Mouse (Mus musculus): ENCODE data around the gene Bves. TPM values are rescaled to one million over a fixed set of nuclear protein-coding genes. Genes with fewer than 3 reads are reported as not detected.

Gene Bves
- polyA plus RNA-seq, 1 experiment from 2014 or later = 0.21 TPM

- Histone ChIP-seq H3K27ac (replicated peaks) (no peak overlapping the region), H3K4me3 (replicated peaks) (no peak overlapping the region), H3K36me3 (replicated peaks) (no peaks in the 10 kb centered on the region), H3K4me1 (replicated peaks) (no peaks in the 10 kb centered on the region), H3K27me3 (no peaks in the 10 kb centered on the region), H3K9ac (no peak overlapping the region), H3K4me2 (no peak overlapping the region), H3K9me3 (replicated peaks) (no peaks in the 10 kb centered on the region)
- WGBS (ENCODE audit: insufficient replicate concordance) = 73% methylated on average over 6 of the region's 6 CpGs
- no peak for ATAC-seq (ENCODE audit: insufficient read depth)
These were observed 20.5 kb downstream of the Bves start for GRCm38 (mm10) chr10:45356091-45356490.

- no peak for ATAC-seq (ENCODE audit: insufficient read depth)
- Histone ChIP-seq H3K27ac (replicated peaks) (no peak overlapping the region), H3K4me2 (no peak overlapping the region), H3K4me1 (replicated peaks) (no peaks in the 10 kb centered on the region), H3K4me3 (replicated peaks) (no peak overlapping the region), H3K9me3 (replicated peaks) (no peaks in the 10 kb centered on the region), H3K36me3 (replicated peaks) (no peaks in the 10 kb centered on the region), H3K9ac (no peak overlapping the region), H3K27me3 (no peaks in the 10 kb centered on the region)
- 42% methylated on average over 5 of the region's 5 CpGs for WGBS (ENCODE audit: insufficient replicate concordance)
These were observed 27.8 kb downstream of the Bves start for GRCm38 (mm10) chr10:45363396-45363795.

GRCm38 (mm10) chr10:45366987-45367705 lies 31.6 kb downstream of the Bves start:
- Histone ChIP-seq H3K4me2 (no peak overlapping the region), H3K4me1 (replicated peaks) (no peaks in the 10 kb centered on the region), H3K36me3 (replicated peaks) (no peaks in the 10 kb centered on the region), H3K4me3 (replicated peaks) (no peak overlapping the region), H3K9me3 (replicated peaks) (no peaks in the 10 kb centered on the region), H3K9ac (no peak overlapping the region), H3K27me3 (no peaks in the 10 kb centered on the region), H3K27ac (replicated peaks) (no peak overlapping the region)
- ATAC-seq (ENCODE audit: insufficient read depth) = no peak
- 66% methylated on average over 17 of the region's 17 CpGs for WGBS (ENCODE audit: insufficient replicate concordance)

GRCm38 (mm10) chr10:45369639-45370038 lies 34.1 kb downstream of the Bves start:
- H3K4me1 ChIP-seq (replicated peaks) = no peaks in the 10 kb centered on the region
- H3K27me3 ChIP-seq = no peaks in the 10 kb centered on the region
- no peak overlapping the region for H3K27ac ChIP-seq (replicated peaks)
- no peaks in the 10 kb centered on the region for H3K9me3 ChIP-seq (replicated peaks)
- no peak overlapping the region for H3K9ac ChIP-seq
- H3K4me3 ChIP-seq (replicated peaks) = no peak overlapping the region
- 60% methylated on average over 3 of the region's 3 CpGs for WGBS (ENCODE audit: insufficient replicate concordance)
- H3K4me2 ChIP-seq = no peak overlapping the region
- no peak for ATAC-seq (ENCODE audit: insufficient read depth)
- no peaks in the 10 kb centered on the region for H3K36me3 ChIP-seq (replicated peaks)

- H3K36me3 ChIP-seq (replicated peaks) = no peaks in the 10 kb centered on the region
- no peak overlapping the region for H3K9ac ChIP-seq
- no peak overlapping the region for H3K27ac ChIP-seq (replicated peaks)
- no peaks in the 10 kb centered on the region for H3K9me3 ChIP-seq (replicated peaks)
- no peaks in the 10 kb centered on the region for H3K27me3 ChIP-seq
- 73% methylated on average over 2 of the region's 2 CpGs for WGBS (ENCODE audit: insufficient replicate concordance)
- no peaks in the 10 kb centered on the region for H3K4me1 ChIP-seq (replicated peaks)
- ATAC-seq (ENCODE audit: insufficient read depth) = no peak
- H3K4me3 ChIP-seq (replicated peaks) = no peak overlapping the region
- no peak overlapping the region for H3K4me2 ChIP-seq
These were observed 35.0 kb downstream of the Bves start for GRCm38 (mm10) chr10:45370545-45370944.

- ATAC-seq (ENCODE audit: insufficient read depth) = no peak
- H3K9me3 ChIP-seq (replicated peaks) = no peaks in the 10 kb centered on the region
- no peaks in the 10 kb centered on the region for H3K36me3 ChIP-seq (replicated peaks)
- no peak overlapping the region for H3K9ac ChIP-seq
- 49% methylated on average over 4 of the region's 4 CpGs for WGBS (ENCODE audit: insufficient replicate concordance)
- no peak overlapping the region for H3K27ac ChIP-seq (replicated peaks)
- H3K4me1 ChIP-seq (replicated peaks) = peaks cover 4% of the 10 kb centered on the region; the same call in 1 of the 2 replicates
- H3K4me2 ChIP-seq = no peak overlapping the region
- H3K4me3 ChIP-seq (replicated peaks) = no peak overlapping the region
- H3K27me3 ChIP-seq = no peaks in the 10 kb centered on the region
These were observed 37.6 kb downstream of the Bves start for GRCm38 (mm10) chr10:45372994-45373692.

- no peak overlapping the region for H3K27ac ChIP-seq (replicated peaks)
- H3K27me3 ChIP-seq = no peaks in the 10 kb centered on the region
- H3K4me3 ChIP-seq (replicated peaks) = no peak overlapping the region
- H3K9ac ChIP-seq = no peak overlapping the region
- no peaks in the 10 kb centered on the region for H3K9me3 ChIP-seq (replicated peaks)
- H3K36me3 ChIP-seq (replicated peaks) = peaks cover 5% of the 10 kb centered on the region; the same call in 1 of the 2 replicates
- H3K4me1 ChIP-seq (replicated peaks) = peaks cover 6% of the 10 kb centered on the region; the same call in 1 of the 2 replicates
- ATAC-seq (ENCODE audit: insufficient read depth) = peak; percentile 42; the same call in 1 of the 2 replicates
- H3K4me2 ChIP-seq = no peak overlapping the region
- WGBS (ENCODE audit: insufficient replicate concordance) = 33% methylated on average over 3 of the region's 3 CpGs
These were observed 42.7 kb downstream of the Bves start for GRCm38 (mm10) chr10:45378269-45378668.

- H3K4me1 ChIP-seq (replicated peaks) = peaks cover 6% of the 10 kb centered on the region; the same call in 1 of the 2 replicates
- no peak overlapping the region for H3K4me2 ChIP-seq
- no peaks in the 10 kb centered on the region for H3K27me3 ChIP-seq
- H3K36me3 ChIP-seq (replicated peaks) = peaks cover 5% of the 10 kb centered on the region; the same call in 1 of the 2 replicates
- no peak for ATAC-seq (ENCODE audit: insufficient read depth)
- H3K9me3 ChIP-seq (replicated peaks) = no peaks in the 10 kb centered on the region
- no peak overlapping the region for H3K27ac ChIP-seq (replicated peaks)
- no peak overlapping the region for H3K4me3 ChIP-seq (replicated peaks)
- H3K9ac ChIP-seq = no peak overlapping the region
These were observed 46.5 kb downstream of the Bves start for GRCm38 (mm10) chr10:45381937-45382636.

GRCm38 (mm10) chr10:45382637-45382958 lies 47.0 kb downstream of the Bves start:
- Histone ChIP-seq H3K4me3 (replicated peaks) (no peak overlapping the region), H3K9ac (no peak overlapping the region), H3K27ac (replicated peaks) (no peak overlapping the region), H3K36me3 (replicated peaks) (peaks cover 5% of the 10 kb centered on the region; the same call in 1 of the 2 replicates), H3K9me3 (replicated peaks) (no peaks in the 10 kb centered on the region), H3K4me1 (replicated peaks) (peaks cover 6% of the 10 kb centered on the region; the same call in 1 of the 2 replicates), H3K27me3 (no peaks in the 10 kb centered on the region), H3K4me2 (no peak overlapping the region)
- 46% methylated on average over 3 of the region's 3 CpGs for WGBS (ENCODE audit: insufficient replicate concordance)
- ATAC-seq (ENCODE audit: insufficient read depth) = no peak

- H3K4me1 ChIP-seq (replicated peaks) = peaks cover 14% of the 10 kb centered on the region
- H3K9me3 ChIP-seq (replicated peaks) = no peaks in the 10 kb centered on the region
- H3K27ac ChIP-seq (replicated peaks) = no peak overlapping the region
- no peak overlapping the region for H3K4me3 ChIP-seq (replicated peaks)
- no peaks in the 10 kb centered on the region for H3K36me3 ChIP-seq (replicated peaks)
- no peak overlapping the region for H3K4me2 ChIP-seq
- no peak overlapping the region for H3K9ac ChIP-seq
- 64% methylated on average over 1 of the region's 1 CpGs for whole genome bisulfite sequencing (ENCODE audit: insufficient replicate concordance)
- no peaks in the 10 kb centered on the region for H3K27me3 ChIP-seq
- no peak for ATAC-seq (ENCODE audit: insufficient read depth)
These were observed 62.6 kb downstream of the Bves start for GRCm38 (mm10) chr10:45398211-45398610.

- peak; percentile 37; the same call in 1 of the 2 replicates for ATAC-seq (ENCODE audit: insufficient read depth)
- Histone ChIP-seq H3K4me2 (peak overlapping the region; percentile 46), H3K36me3 (replicated peaks) (no peaks in the 10 kb centered on the region), H3K27ac (replicated peaks) (peak overlapping the region; percentile 29; the same call in 1 of the 2 replicates), H3K9ac (no peak overlapping the region), H3K4me3 (replicated peaks) (no peak overlapping the region; the same call in 1 of the 2 replicates), H3K9me3 (replicated peaks) (no peaks in the 10 kb centered on the region), H3K27me3 (no peaks in the 10 kb centered on the region), H3K4me1 (replicated peaks) (peaks cover 14% of the 10 kb centered on the region)
- WGBS (ENCODE audit: insufficient replicate concordance) = 21% methylated on average over 7 of the region's 7 CpGs
These were observed 64.2 kb downstream of the Bves start for GRCm38 (mm10) chr10:45399702-45400243.

All from liver, embryonic 15.5 days (tissue).